21 mouse cellular contexts compared by ENCODE assay signal in the genomic region with DNA sequence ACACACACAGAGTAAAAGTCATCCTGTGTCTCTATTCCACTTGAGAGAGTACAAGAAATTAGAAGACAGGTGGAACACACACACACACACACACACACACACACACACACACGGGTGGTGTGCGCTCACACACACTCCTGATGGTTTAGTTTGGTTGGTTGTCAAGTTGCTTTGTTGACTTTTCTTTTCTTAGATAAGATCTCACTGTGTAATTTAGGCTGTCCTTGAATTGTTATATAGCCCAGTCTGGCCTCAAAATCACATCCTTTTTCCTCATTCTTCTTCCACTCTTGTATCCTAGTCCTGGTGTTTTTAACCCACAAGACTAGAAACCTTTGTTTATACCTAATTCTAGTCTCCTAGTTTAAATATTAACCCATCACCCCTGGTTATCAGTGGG.
DNase-seq lines count a peak whose midpoint lies in the region; ATAC-seq and TF ChIP-seq lines count a peak whose summit lies in the region.
"Had no signal": no experiment of that assay in that cellular context is flagged by ENCODE, and none has a peak within 500 bp of the region (broad histone marks: within the 10 kb centered on the region; RNA-seq: fewer than 3 reads in every experiment).

No protein-coding gene starts in this region.

- no peaks in the 10 kb centered on the region for H3K9me3 ChIP-seq in forebrain, postnatal 0 days (ENCODE audit: low read length)
- no peaks in the 10 kb centered on the region for H3K9me3 ChIP-seq in forebrain, embryonic 13.5 days (replicated peaks)
- H3K9me3 ChIP-seq in MEL (replicated peaks; ENCODE audit: insufficient read depth, low read length): no peaks in the 10 kb centered on the region
- H3K9me3 ChIP-seq in liver, embryonic 11.5 days (ENCODE audit: control insufficient read depth, low read length): no peaks in the 10 kb centered on the region
- no peaks in the 10 kb centered on the region for H3K9me3 ChIP-seq in kidney, embryonic 14.5 days (ENCODE audit: control insufficient read depth, low read length)
- H3K9me3 ChIP-seq: heart, embryonic 10.5 days; hindbrain, embryonic 15.5 days; liver, embryonic 15.5 days had no signal

- H3K79me2 ChIP-seq in MEL (ENCODE audit: control insufficient read depth, insufficient read depth, low read length, poor library complexity): peaks cover 60% of the 10 kb centered on the region

- H3K27me3 ChIP-seq in forebrain, postnatal 0 days (ENCODE audit: insufficient read depth, low read length): no peaks in the 10 kb centered on the region
- no peaks in the 10 kb centered on the region for H3K27me3 ChIP-seq in forebrain, embryonic 13.5 days
- no peaks in the 10 kb centered on the region for H3K27me3 ChIP-seq in MEL (ENCODE audit: control insufficient read depth in 1 of 2, insufficient read depth in 2 of 2, low read length in 2 of 2)
- H3K27me3 ChIP-seq in liver, embryonic 11.5 days (replicated peaks; ENCODE audit: control insufficient read depth, insufficient read depth, low read length): no peaks in the 10 kb centered on the region
- H3K27me3 ChIP-seq in small intestine, adult 2 months (ENCODE audit: control insufficient read depth, insufficient read depth, low read length): no peaks in the 10 kb centered on the region
- H3K27me3 ChIP-seq in kidney, embryonic 14.5 days (ENCODE audit: control insufficient read depth, insufficient read depth, low read length): no peaks in the 10 kb centered on the region
- H3K27me3 ChIP-seq: hindbrain, embryonic 15.5 days; liver, embryonic 15.5 days had no signal

- TF ChIP-seq EP300 in MEL (IDR thresholded peaks at IDR 0.05; ENCODE audit: low read depth in 1 of 2, low read length in 2 of 2): peak in 1 of 2 experiments; percentile 24; a peak in 1 of 4 replicates

- no peak for TF ChIP-seq POLR2A in MEL (IDR thresholded peaks at IDR 0.05; ENCODE audit: control insufficient read depth in 1 of 2, insufficient read depth in 1 of 2, low read depth in 1 of 2, low read length in 2 of 2, poor library complexity in 1 of 2)
- no peak for TF ChIP-seq POLR2A in small intestine, adult 2 months (IDR thresholded peaks at IDR 0.05; ENCODE audit: low read depth, low read length)

- no peaks in the 10 kb centered on the region for H3K36me3 ChIP-seq in forebrain, postnatal 0 days (ENCODE audit: insufficient read depth)
- no peaks in the 10 kb centered on the region for H3K36me3 ChIP-seq in forebrain, embryonic 13.5 days (ENCODE audit: poor library complexity, severe bottlenecking)
- peaks cover 28 to 49% of the 10 kb centered on the region in 2 experiments for H3K36me3 ChIP-seq in MEL (ENCODE audit: control insufficient read depth in 1 of 2, insufficient read depth in 2 of 2, low read length in 2 of 2)
- H3K36me3 ChIP-seq in liver, embryonic 11.5 days (ENCODE audit: control insufficient read depth, insufficient read depth, low read length): peaks cover 6% of the 10 kb centered on the region; the same call in 1 of the 2 replicates
- peaks cover 2% of the 10 kb centered on the region; the same call in 1 of the 2 replicates for H3K36me3 ChIP-seq in small intestine, adult 2 months (ENCODE audit: control insufficient read depth, insufficient read depth, low read length)
- H3K36me3 ChIP-seq in kidney, embryonic 14.5 days (ENCODE audit: control insufficient read depth, insufficient read depth, low read length): no peaks in the 10 kb centered on the region
- H3K36me3 ChIP-seq: hindbrain, embryonic 15.5 days had no signal

- no peaks in the 10 kb centered on the region for H3K4me1 ChIP-seq in forebrain, postnatal 0 days (ENCODE audit: insufficient read depth)
- H3K4me1 ChIP-seq in forebrain, embryonic 13.5 days: no peaks in the 10 kb centered on the region; the same call in 1 of the 2 replicates
- H3K4me1 ChIP-seq in MEL (ENCODE audit: control insufficient read depth in 1 of 2, insufficient read depth in 2 of 2, low read length in 2 of 2): peaks cover 22 to 39% of the 10 kb centered on the region in 2 experiments
- H3K4me1 ChIP-seq in liver, embryonic 11.5 days (replicated peaks; ENCODE audit: control insufficient read depth, insufficient read depth, low read length): peaks cover 42% of the 10 kb centered on the region
- peaks cover 19% of the 10 kb centered on the region; the same call in 1 of the 2 replicates for H3K4me1 ChIP-seq in small intestine, adult 2 months (ENCODE audit: control insufficient read depth, insufficient read depth, insufficient read length, low read length)
- H3K4me1 ChIP-seq in kidney, embryonic 14.5 days (ENCODE audit: control insufficient read depth, insufficient read depth, low read length): peaks cover 10% of the 10 kb centered on the region

- no peak overlapping the region for H3K27ac ChIP-seq in forebrain, postnatal 0 days (ENCODE audit: low read depth, low read length)
- no peak overlapping the region for H3K27ac ChIP-seq in forebrain, embryonic 13.5 days
- H3K27ac ChIP-seq in MEL (ENCODE audit: control insufficient read depth, low read depth, low read length): peak overlapping the region; percentile 32
- 0 out of 2 replicates have a peak overlapping the region, but pooled peaks have one; percentile 5 for H3K27ac ChIP-seq in liver, embryonic 11.5 days (ENCODE audit: low read depth, low read length)
- H3K27ac ChIP-seq in small intestine, adult 2 months (ENCODE audit: insufficient read depth, low read depth, low read length): peak overlapping the region; percentile 81
- no peak overlapping the region for H3K27ac ChIP-seq in kidney, embryonic 14.5 days (ENCODE audit: low read depth, low read length)
- H3K27ac ChIP-seq: heart, embryonic 10.5 days; hindbrain, embryonic 15.5 days; kidney, postnatal 0 days had no signal

- no peak for TF ChIP-seq CTCF in forebrain, postnatal 0 days (IDR thresholded peaks at IDR 0.05; ENCODE audit: low read depth)
- TF ChIP-seq CTCF in MEL (IDR thresholded peaks at IDR 0.05 in 2 of 3, conservative IDR thresholded peaks at IDR 0.05 in 1 of 3; ENCODE audit: control insufficient read depth in 1 of 3, insufficient read depth in 1 of 3, low read depth in 2 of 3, low read length in 3 of 3, poor library complexity in 1 of 3, severe bottlenecking in 1 of 3): no peak
- no peak for TF ChIP-seq CTCF in small intestine, adult 2 months (IDR thresholded peaks at IDR 0.05; ENCODE audit: extremely low read depth, insufficient read length, insufficient replicate concordance, low read depth, low read length)

- no peak for DNase-seq in forebrain, postnatal 0 days
- DNase-seq in MEL (ENCODE audit: low read depth, low spot score): no peak
- no peak for DNase-seq in liver, embryonic 11.5 days (ENCODE audit: low spot score)
- no peak for DNase-seq in frontal cortex, postnatal 14 days (ENCODE audit: low spot score in 2 of 2)
- no peak for DNase-seq in layer of hippocampus, postnatal 36 days
- DNase-seq: adrenal gland, adult 8-10 months; cerebellum, adult 18-20 months; cerebellum, postnatal 14 days; kidney, adult 11 months; lung, postnatal 10 days; right cerebral cortex, postnatal 25 days; thymus, postnatal 14 days had no signal

- no peak overlapping the region for H3K4me2 ChIP-seq in forebrain, postnatal 0 days (ENCODE audit: low read depth)
- no peak overlapping the region for H3K4me2 ChIP-seq in forebrain, embryonic 13.5 days
- H3K4me2 ChIP-seq in liver, embryonic 11.5 days: no peak overlapping the region
- no peak overlapping the region for H3K4me2 ChIP-seq in kidney, embryonic 14.5 days (replicated peaks; ENCODE audit: low read depth, low read length)
- H3K4me2 ChIP-seq: hindbrain, embryonic 15.5 days; liver, embryonic 15.5 days; midbrain, embryonic 11.5 days had no signal

- ATAC-seq in forebrain, postnatal 0 days: 0 out of 2 replicates have a peak, but pooled peaks have one; percentile 14
- ATAC-seq in forebrain, embryonic 13.5 days: no peak
- no peak; the same call in 1 of the 2 replicates for ATAC-seq in liver, embryonic 11.5 days (replicated peaks; ENCODE audit: low FRiP score)
- no peak for ATAC-seq in kidney, embryonic 14.5 days (ENCODE audit: low FRiP score, low TSS enrichment)
- ATAC-seq: CD4-positive, CD25-positive, alpha-beta regulatory T cell, adult 4 months had no signal

- H3K4me3 ChIP-seq in forebrain, postnatal 0 days (ENCODE audit: low read depth, low read length): no peak overlapping the region
- H3K4me3 ChIP-seq in forebrain, embryonic 13.5 days: no peak overlapping the region
- H3K4me3 ChIP-seq in MEL (ENCODE audit: control insufficient read depth in 1 of 2, insufficient read depth in 1 of 2, low read depth in 2 of 2, low read length in 2 of 2): no peak overlapping the region
- no peak overlapping the region for H3K4me3 ChIP-seq in liver, embryonic 11.5 days (ENCODE audit: low read depth, low read length)
- H3K4me3 ChIP-seq in small intestine, adult 2 months (ENCODE audit: low read depth, low read length): no peak overlapping the region
- H3K4me3 ChIP-seq in kidney, embryonic 14.5 days (ENCODE audit: low read length): no peak overlapping the region
- H3K4me3 ChIP-seq: heart, embryonic 10.5 days; hindbrain, embryonic 15.5 days; liver, embryonic 15.5 days had no signal

- 78% methylated on average over 2 of the region's 2 CpGs for WGBS in forebrain, postnatal 0 days
- WGBS in forebrain, embryonic 13.5 days: 81% methylated on average over 2 of the region's 2 CpGs
- WGBS in liver, embryonic 11.5 days: 63% methylated on average over 2 of the region's 2 CpGs
- 14% methylated on average over 2 of the region's 2 CpGs for WGBS in small intestine, adult 2 months
- WGBS in kidney, embryonic 14.5 days: 67% methylated on average over 2 of the region's 2 CpGs

- no peak for TF ChIP-seq RAD21 in MEL (IDR thresholded peaks at IDR 0.05; ENCODE audit: low read depth, low read length)

- no peak overlapping the region for H3K9ac ChIP-seq in forebrain, postnatal 0 days
- H3K9ac ChIP-seq in forebrain, embryonic 13.5 days: no peak overlapping the region
- H3K9ac ChIP-seq in MEL (ENCODE audit: control insufficient read depth, low read depth, low read length, poor library complexity, severe bottlenecking): no peak overlapping the region
- H3K9ac ChIP-seq in liver, embryonic 11.5 days (ENCODE audit: low read depth, low read length): no peak overlapping the region
- H3K9ac ChIP-seq in kidney, embryonic 14.5 days (ENCODE audit: low read depth, low read length): no peak overlapping the region
- H3K9ac ChIP-seq: hindbrain, embryonic 15.5 days; liver, embryonic 15.5 days had no signal

TF ChIP-seq in MEL, 35 proteins besides CTCF, POLR2A, EP300 and RAD21:
- TF ChIP-seq HCFC1 (IDR thresholded peaks at IDR 0.05; ENCODE audit: low read depth, low read length) (no peak), GATA1 (IDR thresholded peaks at IDR 0.05; ENCODE audit: low read depth, low read length) (peak; percentile 37; the same call in 1 of the 2 replicates)

Comparison
In these comparisons a context has a peak if more than half of its experiments do, and no peak if none do; other contexts are left out.
1. H3K27ac ChIP-seq: peak in MEL (single experiment), liver, embryonic 11.5 days (single experiment) and small intestine, adult 2 months (single experiment); none in forebrain, postnatal 0 days (single experiment), forebrain, embryonic 13.5 days (single experiment) and kidney, embryonic 14.5 days (single experiment).